Mouse (Mus musculus) stomach, embryonic 16.5 days (tissue): ENCODE data around the gene Olfr1249. TPM values are rescaled to one million over a fixed set of nuclear protein-coding genes. Genes with fewer than 3 reads are reported as not detected.
"Not testable (repeated sequence)": the region's sequence is repeated elsewhere in the genome, so short reads cannot be mapped to it uniquely, and the experiment has no call there.

ENCODE experiments used
- ATAC-seq: fragments of 200-750 bp; cut with Nextera tagmentation; 2 replicates; pipeline ENCODE4 v1.8.0; 2017; ENCODE audit warnings: moderate number of reproducible peaks, moderate TSS enrichment; ENCODE audit not compliant: insufficient read depth, low FRiP score
- H3K27ac ChIP-seq: fragments of 300-500 bp; sonication (generic); 2 replicates; pipeline ENCODE4 v1.5.1; 2014; ENCODE audit warnings: low read length
- H3K27me3 ChIP-seq: fragments of 300-500 bp; sonication (generic); 2 replicates; pipeline ENCODE4 v1.6.1; 2014; ENCODE audit warnings: low read length, control low read depth, mixed read lengths; ENCODE audit not compliant: control insufficient read depth, insufficient read depth
- H3K36me3 ChIP-seq: fragments of 300-500 bp; sonication (generic); 2 replicates; pipeline ENCODE4 v1.6.1; 2014; ENCODE audit warnings: low read length; ENCODE audit not compliant: control insufficient read depth, insufficient read depth
- H3K4me1 ChIP-seq: fragments of 300-500 bp; sonication (generic); 2 replicates; pipeline ENCODE4 v1.6.1; 2014; ENCODE audit warnings: low read length, control low read depth, mixed read lengths; ENCODE audit not compliant: control insufficient read depth, insufficient read depth
- H3K4me2 ChIP-seq: fragments of 300-500 bp; sonication (generic); 2 replicates; pipeline ENCODE4 v1.6.1; 2014; ENCODE audit warnings: low read depth, low read length, mixed read lengths
- H3K4me3 ChIP-seq: fragments of 300-500 bp; sonication (generic); replicated peaks from 2 replicates; pipeline ENCODE4 v1.5.1; 2014; ENCODE audit warnings: mild to moderate bottlenecking, low read length
- H3K9ac ChIP-seq: fragments of 300-500 bp; sonication (generic); 2 replicates; pipeline ENCODE4 v1.6.1; 2014; ENCODE audit warnings: low read length
- H3K9me3 ChIP-seq: fragments of 300-500 bp; sonication (generic); replicated peaks from 2 replicates; pipeline ENCODE4 v1.6.1; 2016; ENCODE audit warnings: low read length, control low read depth; ENCODE audit not compliant: control insufficient read depth
- WGBS: fragments of 180-500 bp; shearing (Covaris S2); extraction: QIAGEN DNeasy Blood & Tissue Kit; methylation state at CpG from one replicate; pipeline ENCODE4 v1.1.7; 2014; 5-methylcytosine and 5-hydroxymethylcytosine counted together
- polyA plus RNA-seq: library from polyadenylated mRNA; unstranded; fragments of >200 nt; fragmentation: Nextera tagmentation; extraction: Ambion mirVana; gene quantifications from 2 replicates; pipeline ENCODE4 v1.2.1, GENCODE M21; 2015

Gene Olfr1249
- polyA plus RNA-seq, result not detected in 2 replicates

DNA sequence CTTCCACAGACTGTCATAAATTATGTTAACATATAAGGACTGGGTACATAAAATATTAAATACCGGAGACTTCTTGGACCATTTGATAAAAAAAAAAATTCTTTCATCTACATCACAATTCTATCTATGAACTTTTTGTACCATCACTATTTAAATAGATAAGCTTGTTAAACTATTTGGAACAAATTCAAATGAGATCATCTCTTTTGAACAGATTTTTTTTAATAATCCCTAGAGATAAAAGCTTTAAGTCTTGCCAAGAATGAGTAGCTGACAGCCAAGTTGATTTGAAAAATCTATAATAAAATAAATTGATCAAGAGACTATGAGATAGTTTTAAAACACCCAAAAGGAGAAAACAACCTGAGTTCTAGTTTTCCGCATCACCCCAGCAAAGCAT, at the start of gene Olfr1249:
TSS of gene Olfr1249 (minus strand) at position 101 of the 400 bp plus-strand sequence.
- no peak within 1 kb of the TSS for H3K27ac ChIP-seq
- no peak within 1 kb of the TSS for H3K4me3 ChIP-seq
- H3K9ac ChIP-seq, result no peak within 1 kb of the TSS
- H3K36me3 ChIP-seq, result no peaks in the 10 kb centered on the region
- no peak for ATAC-seq
- no peak within 1 kb of the TSS for H3K4me2 ChIP-seq
- no peaks in the 10 kb centered on the region for H3K9me3 ChIP-seq
- H3K4me1 ChIP-seq, result no peaks in the 10 kb centered on the region
- H3K27me3 ChIP-seq, result no peaks in the 10 kb centered on the region
- 86% methylated on average over 2 of the region's 2 CpGs for WGBS

DNA sequence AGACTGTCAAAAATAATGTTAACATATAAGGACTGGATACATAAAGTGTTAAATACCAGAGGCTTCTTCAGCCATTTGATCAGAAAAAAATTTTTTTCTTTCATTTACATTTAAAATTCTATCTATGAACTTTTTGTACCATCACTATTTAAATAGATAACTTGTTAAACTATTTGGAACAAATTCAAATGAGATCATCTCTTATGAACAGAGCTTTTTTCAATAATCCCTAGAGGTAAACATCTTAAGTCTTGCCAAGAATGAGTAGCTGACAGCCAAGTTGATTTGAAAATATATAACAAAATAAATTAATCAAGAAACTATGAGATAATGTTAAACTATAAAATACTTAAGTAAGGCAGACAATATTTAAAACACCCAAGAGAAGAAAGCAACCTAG, 37.1 kb upstream of the Olfr1249 start, which contains the start of gene Olfr1251:
TSS of gene Olfr1251 (minus strand) at position 101 of the 400 bp plus-strand sequence.
- Histone ChIP-seq H3K27ac (no peak within 1 kb of the TSS), H3K27me3 (no peaks in the 10 kb centered on the region), H3K9me3 (no peaks in the 10 kb centered on the region), H3K4me1 (no peaks in the 10 kb centered on the region), H3K9ac (no peak within 1 kb of the TSS), H3K4me2 (no peak within 1 kb of the TSS), H3K4me3 (no peak within 1 kb of the TSS), H3K36me3 (no peaks in the 10 kb centered on the region)
- ATAC-seq, result no peak

DNA sequence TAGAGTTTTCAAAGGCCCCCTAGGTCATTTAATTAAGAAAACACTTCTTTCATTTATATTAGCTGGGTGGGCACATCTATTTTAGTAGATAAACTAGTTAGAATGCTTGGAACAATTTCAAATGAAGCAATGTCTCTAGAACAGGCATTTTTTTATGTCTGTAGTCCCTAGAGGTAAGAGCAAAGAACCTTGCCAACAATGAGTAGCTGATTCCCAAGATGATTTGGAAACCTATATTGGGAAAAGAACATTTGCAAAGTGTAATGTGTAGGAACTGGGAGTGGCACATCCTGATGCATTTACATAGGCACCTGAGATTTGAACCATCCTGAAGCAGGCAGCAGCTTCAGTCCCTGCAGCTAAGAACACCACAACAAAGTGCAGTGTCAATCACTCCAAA, 26.6 kb upstream of the Olfr1249 start, which contains the start of gene Olfr1250:
TSS of gene Olfr1250 (minus strand) at position 101 of the 400 bp plus-strand sequence.
- no peak within 1 kb of the TSS for H3K4me3 ChIP-seq
- H3K27ac ChIP-seq, result no peak within 1 kb of the TSS
- H3K4me1 ChIP-seq, result no peaks in the 10 kb centered on the region
- H3K27me3 ChIP-seq, result no peaks in the 10 kb centered on the region
- no peak within 1 kb of the TSS for H3K9ac ChIP-seq
- no peak for ATAC-seq
- no peaks in the 10 kb centered on the region for H3K36me3 ChIP-seq
- no peak within 1 kb of the TSS for H3K4me2 ChIP-seq
- no peaks in the 10 kb centered on the region for H3K9me3 ChIP-seq

DNA sequence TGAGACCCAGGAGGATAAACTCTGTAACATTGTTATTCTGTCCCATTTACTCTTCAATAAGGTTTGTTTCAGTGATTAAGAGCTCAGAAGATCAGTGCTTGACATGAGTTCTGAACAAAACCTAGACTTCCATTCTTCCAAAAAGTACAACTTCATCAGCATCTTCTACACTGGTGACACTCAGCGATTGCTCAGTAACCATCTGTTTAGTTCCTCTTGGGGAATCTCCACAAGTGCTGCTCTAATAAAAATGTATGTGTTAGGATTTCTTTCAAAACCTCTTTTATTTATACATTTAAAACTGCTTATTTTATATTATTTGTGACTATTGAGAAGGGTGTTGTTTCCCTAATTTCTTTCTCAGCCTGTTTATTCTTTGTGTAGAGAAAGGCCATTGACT, 16.6 kb downstream of the Olfr1249 start, which contains the start of gene Olfr1248:
TSS of gene Olfr1248 (minus strand) at position 101 of the 400 bp plus-strand sequence.
- H3K27ac ChIP-seq, ATAC-seq, H3K27me3 ChIP-seq, H3K9ac ChIP-seq, H3K9me3 ChIP-seq, H3K4me3 ChIP-seq, H3K4me2 ChIP-seq, H3K36me3 ChIP-seq, H3K4me1 ChIP-seq: not testable (repeated sequence)
- 90% methylated on average over 1 of the region's 1 CpGs for WGBS

DNA sequence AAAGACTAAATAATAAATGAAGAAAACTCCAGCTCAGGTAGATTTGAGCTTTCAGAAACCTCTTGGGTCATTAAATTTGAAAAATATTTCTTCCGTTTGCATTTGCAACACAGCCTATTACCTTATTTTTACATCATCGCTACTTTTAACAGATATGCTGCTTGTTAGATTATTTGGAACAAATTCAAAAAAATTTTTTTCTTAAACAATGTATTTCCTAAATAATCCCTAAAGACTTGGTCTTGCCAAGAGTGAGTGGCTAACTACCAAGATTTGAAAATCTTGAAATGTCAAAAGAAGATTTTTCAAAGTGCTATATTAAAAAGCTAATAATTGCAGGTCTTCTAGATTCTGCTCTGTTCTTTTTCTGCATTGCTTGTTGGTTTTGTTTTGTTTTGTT, 20.8 kb downstream of the Olfr1249 start, which contains the start of gene Olfr1247:
TSS of gene Olfr1247 (minus strand) at position 101 of the 400 bp plus-strand sequence.
- no peak within 1 kb of the TSS for H3K4me3 ChIP-seq
- 91% methylated on average over 2 of the region's 2 CpGs for WGBS
- H3K9me3 ChIP-seq, result no peaks in the 10 kb centered on the region
- no peaks in the 10 kb centered on the region for H3K4me1 ChIP-seq
- no peak within 1 kb of the TSS for H3K9ac ChIP-seq
- H3K27ac ChIP-seq, result no peak within 1 kb of the TSS
- H3K36me3 ChIP-seq, result no peaks in the 10 kb centered on the region
- no peak for ATAC-seq
- no peaks in the 10 kb centered on the region for H3K27me3 ChIP-seq
- H3K4me2 ChIP-seq, result no peak within 1 kb of the TSS

DNA sequence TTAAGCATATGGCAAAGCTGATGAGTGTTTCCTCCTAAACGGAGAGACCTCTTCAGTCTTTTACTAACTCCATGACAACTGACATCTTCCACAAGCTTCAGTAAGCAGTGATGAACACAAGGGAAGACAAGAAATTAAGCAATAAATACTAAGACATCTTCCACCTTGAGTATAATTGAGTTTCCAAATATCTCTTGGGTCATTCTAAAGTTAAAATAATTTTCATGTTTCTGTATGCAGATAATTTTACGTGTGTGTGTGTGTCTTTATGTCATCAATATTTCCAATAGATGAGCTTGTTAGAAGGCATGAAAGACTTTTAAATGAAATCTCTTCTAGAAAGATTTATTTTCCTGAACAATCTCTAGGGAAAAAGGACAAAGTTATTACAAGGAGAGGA, 41.7 kb downstream of the Olfr1249 start, which contains the start of gene Olfr1246:
TSS of gene Olfr1246 (minus strand) at position 101 of the 400 bp plus-strand sequence.
- H3K4me2 ChIP-seq, result no peak within 1 kb of the TSS
- H3K9me3 ChIP-seq, result no peaks in the 10 kb centered on the region
- 56% methylated on average over 2 of the region's 2 CpGs for WGBS
- no peak for ATAC-seq
- H3K27ac ChIP-seq, result no peak within 1 kb of the TSS
- H3K9ac ChIP-seq, result no peak within 1 kb of the TSS
- no peaks in the 10 kb centered on the region for H3K36me3 ChIP-seq
- no peaks in the 10 kb centered on the region for H3K27me3 ChIP-seq
- no peak within 1 kb of the TSS for H3K4me3 ChIP-seq
- no peaks in the 10 kb centered on the region for H3K4me1 ChIP-seq

Other genes starting within 250 kb of the Olfr1249 start
- gene Olfr1238, start 225.3 kb downstream of the Olfr1249 start, polyA plus RNA-seq, result not detected in 2 replicates
- gene Olfr1239, start 214.6 kb downstream of the Olfr1249 start, polyA plus RNA-seq, result not detected in 2 replicates
- not detected in 2 replicates for gene Olfr1240, start 192.0 kb downstream of the Olfr1249 start, polyA plus RNA-seq
- not detected in 2 replicates for gene Olfr1241, start 147.9 kb downstream of the Olfr1249 start, polyA plus RNA-seq
- not detected in 2 replicates for gene Olfr1242, start 136.6 kb downstream of the Olfr1249 start, polyA plus RNA-seq
- not detected in 2 replicates for gene Olfr1243, start 103.5 kb downstream of the Olfr1249 start, polyA plus RNA-seq
- not detected in 2 replicates for gene Olfr1245, start 56.5 kb downstream of the Olfr1249 start, polyA plus RNA-seq
- gene Olfr1246, start 41.8 kb downstream of the Olfr1249 start, polyA plus RNA-seq, result not detected in 2 replicates
- not detected in 2 replicates for gene Olfr1247, start 20.9 kb downstream of the Olfr1249 start, polyA plus RNA-seq
- not detected in 2 replicates for gene Olfr1248, start 16.7 kb downstream of the Olfr1249 start, polyA plus RNA-seq
- gene Olfr1250, start 26.5 kb upstream of the Olfr1249 start, polyA plus RNA-seq, result not detected in 2 replicates
- not detected in 2 replicates for gene Olfr1251, start 37.0 kb upstream of the Olfr1249 start, polyA plus RNA-seq
- not detected in 2 replicates for gene Olfr1252, start 90.0 kb upstream of the Olfr1249 start, polyA plus RNA-seq
- not detected in 2 replicates for gene Olfr1253, start 122.1 kb upstream of the Olfr1249 start, polyA plus RNA-seq
- gene Olfr1254, start 158.6 kb upstream of the Olfr1249 start, polyA plus RNA-seq, result not detected in 2 replicates
- gene Olfr1255, start 177.1 kb upstream of the Olfr1249 start, polyA plus RNA-seq, result not detected in 2 replicates
- not detected in 2 replicates for gene Olfr1256, start 206.6 kb upstream of the Olfr1249 start, polyA plus RNA-seq
- not detected in 2 replicates for gene Olfr48, start 213.2 kb upstream of the Olfr1249 start, polyA plus RNA-seq
- gene Olfr1257, start 243.5 kb upstream of the Olfr1249 start, polyA plus RNA-seq, result not detected in 2 replicates